Mouse (Mus musculus): ENCODE results near the gene Tnfsf12. TPM values are rescaled to one million over a fixed set of nuclear protein-coding genes. Genes with fewer than 3 reads are reported as not detected.

Gene Tnfsf12
- total and polyA plus RNA-seq, 2 experiments from 2014 or later: 4.5 to 6.2 TPM

- DNase-seq (ENCODE audit: low spot score): peak; percentile 84
- 0 out of 2 replicates have a peak, but pooled peaks have one; percentile 39 for ATAC-seq (ENCODE audit: low FRiP score)
- peak; percentile 85 for TF ChIP-seq CTCF (IDR thresholded peaks at IDR 0.05)
- H3K27me3 ChIP-seq (ENCODE audit: insufficient read depth, low read length): no peaks in the 10 kb centered on the region
- H3K4me3 ChIP-seq (ENCODE audit: low read depth, low read length): 0 out of 2 replicates have a peak within 1 kb of the TSS, but pooled peaks have one; percentile 13
- H3K36me3 ChIP-seq (ENCODE audit: insufficient read depth, low read length): peaks cover 44% of the 10 kb centered on the region
- no peaks in the 10 kb centered on the region for H3K9me3 ChIP-seq (ENCODE audit: low read length)
- peak within 1 kb of the TSS; percentile 14; the same call in 1 of the 2 replicates for H3K27ac ChIP-seq (ENCODE audit: low read depth, low read length)
- 0 out of 2 replicates have a peak, but pooled peaks cover 4% of the 10 kb centered on the region for H3K4me1 ChIP-seq (ENCODE audit: insufficient read depth, low read length)
- 21% methylated on average over 34 of the region's 34 CpGs for WGBS
- peak within 1 kb of the TSS; percentile 36; the same call in 1 of the 2 replicates for H3K4me2 ChIP-seq (ENCODE audit: low read depth, low read length, poor library complexity, severe bottlenecking)
- no peak within 1 kb of the TSS for H3K9ac ChIP-seq (replicated peaks; ENCODE audit: low read length, poor library complexity, severe bottlenecking)
Observed at GRCm38 (mm10) chr11:69655264-69656064, 40.2 kb downstream of the Tnfsf12 start, which contains the start of gene Sox15. Gene Sox15 (plus strand): TSS chr11:69655314.

GRCm38 (mm10) chr11:69654760-69655159 lies 40.9 kb downstream of the Tnfsf12 start:
- 50% methylated on average over 9 of the region's 9 CpGs for WGBS
- Histone ChIP-seq H3K4me3 (ENCODE audit: low read depth, low read length) (no peak overlapping the region), H3K9ac (replicated peaks; ENCODE audit: low read length, poor library complexity, severe bottlenecking) (no peak overlapping the region), H3K9me3 (ENCODE audit: low read length) (no peaks in the 10 kb centered on the region), H3K27me3 (ENCODE audit: insufficient read depth, low read length) (no peaks in the 10 kb centered on the region), H3K27ac (ENCODE audit: low read depth, low read length) (no peak overlapping the region), H3K4me1 (ENCODE audit: insufficient read depth, low read length) (0 out of 2 replicates have a peak, but pooled peaks cover 4% of the 10 kb centered on the region), H3K4me2 (ENCODE audit: low read depth, low read length, poor library complexity, severe bottlenecking) (no peak overlapping the region), H3K36me3 (ENCODE audit: insufficient read depth, low read length) (peaks cover 51% of the 10 kb centered on the region)
- DNase-seq (ENCODE audit: low spot score): no peak
- TF ChIP-seq CTCF (IDR thresholded peaks at IDR 0.05): no peak
- ATAC-seq (ENCODE audit: low FRiP score): no peak

GRCm38 (mm10) chr11:69653399-69653798 lies 42.2 kb downstream of the Tnfsf12 start:
- ATAC-seq (ENCODE audit: low FRiP score) (no peak), DNase-seq (ENCODE audit: low spot score) (no peak)
- 43% methylated on average over 5 of the region's 5 CpGs for WGBS
- Histone ChIP-seq H3K9ac (replicated peaks; ENCODE audit: low read length, poor library complexity, severe bottlenecking) (no peak overlapping the region; the same call in 1 of the 2 replicates), H3K27ac (ENCODE audit: low read depth, low read length) (no peak overlapping the region), H3K27me3 (ENCODE audit: insufficient read depth, low read length) (no peaks in the 10 kb centered on the region), H3K4me3 (ENCODE audit: low read depth, low read length) (no peak overlapping the region), H3K4me1 (ENCODE audit: insufficient read depth, low read length) (0 out of 2 replicates have a peak, but pooled peaks cover 4% of the 10 kb centered on the region), H3K4me2 (ENCODE audit: low read depth, low read length, poor library complexity, severe bottlenecking) (no peak overlapping the region), H3K36me3 (ENCODE audit: insufficient read depth, low read length) (peaks cover 56% of the 10 kb centered on the region), H3K9me3 (ENCODE audit: low read length) (no peaks in the 10 kb centered on the region)
- TF ChIP-seq CTCF (IDR thresholded peaks at IDR 0.05): no peak

- TF ChIP-seq CTCF (IDR thresholded peaks at IDR 0.05): no peak
- Histone ChIP-seq H3K9me3 (ENCODE audit: low read length) (no peaks in the 10 kb centered on the region), H3K4me1 (ENCODE audit: insufficient read depth, low read length) (no peaks in the 10 kb centered on the region), H3K27ac (ENCODE audit: low read depth, low read length) (no peak overlapping the region), H3K36me3 (ENCODE audit: insufficient read depth, low read length) (peaks cover 75% of the 10 kb centered on the region), H3K27me3 (ENCODE audit: insufficient read depth, low read length) (no peaks in the 10 kb centered on the region), H3K9ac (replicated peaks; ENCODE audit: low read length, poor library complexity, severe bottlenecking) (no peak overlapping the region), H3K4me3 (ENCODE audit: low read depth, low read length) (no peak overlapping the region), H3K4me2 (ENCODE audit: low read depth, low read length, poor library complexity, severe bottlenecking) (no peak overlapping the region)
- no peak for ATAC-seq (ENCODE audit: low FRiP score)
- WGBS: 92% methylated on average over 5 of the region's 5 CpGs
- DNase-seq (ENCODE audit: low spot score): no peak
Observed at GRCm38 (mm10) chr11:69645860-69646259, 49.8 kb downstream of the Tnfsf12 start.

MicroRNA genes within 50 kb of the gene (microRNA counts, 519-probe panel; counts per million panel counts)
- microRNA mmu-miR-1934: 528 counts per million, percentile 58 among the panel's probes with 10 or more counts

Small RNA genes within 50 kb of the gene (microRNA-seq; reads per million reads assigned to microRNA genes)
- gene Mir1934 (ENCODE audit: borderline number of aligned reads): 4.4 reads per million, percentile 7 among the genes with 10 or more reads in this experiment

Other genes starting within 250 kb of the Tnfsf12 start
Only the 30 nearest of the 36 such genes appear.
- 9.5 and 12.5 TPM in 2 replicates for gene Dnah2, start 146.7 kb downstream of the Tnfsf12 start, total RNA-seq (2014; rRNA removed)
- 3.9 and 4.1 TPM in 2 replicates for gene Dnah2, start 146.7 kb downstream of the Tnfsf12 start, polyA plus RNA-seq (2015; fragmentation: Nextera tagmentation; extraction: Ambion mirVana)
- gene Efnb3, start 135.6 kb downstream of the Tnfsf12 start, total RNA-seq (2014; rRNA removed): 145 and 155 TPM in 2 replicates
- 151 and 166 TPM in 2 replicates for gene Efnb3, start 135.6 kb downstream of the Tnfsf12 start, polyA plus RNA-seq (2015; fragmentation: Nextera tagmentation; extraction: Ambion mirVana)
- gene Wrap53, start 115.6 kb downstream of the Tnfsf12 start, total RNA-seq (2014; rRNA removed): 15.7 and 16.8 TPM in 2 replicates
- 12.6 and 14.2 TPM in 2 replicates for gene Wrap53, start 115.6 kb downstream of the Tnfsf12 start, polyA plus RNA-seq (2015; fragmentation: Nextera tagmentation; extraction: Ambion mirVana)
- gene Trp53, start 115.5 kb downstream of the Tnfsf12 start, total RNA-seq (2014; rRNA removed): 29.5 and 34.5 TPM in 2 replicates
- 30.3 and 31.9 TPM in 2 replicates for gene Trp53, start 115.5 kb downstream of the Tnfsf12 start, polyA plus RNA-seq (2015; fragmentation: Nextera tagmentation; extraction: Ambion mirVana)
- 145 and 161 TPM in 2 replicates for gene Atp1b2, start 89.9 kb downstream of the Tnfsf12 start, total RNA-seq (2014; rRNA removed)
- 167 and 175 TPM in 2 replicates for gene Atp1b2, start 89.9 kb downstream of the Tnfsf12 start, polyA plus RNA-seq (2015; fragmentation: Nextera tagmentation; extraction: Ambion mirVana)
- not detected in 2 replicates for gene Shbg, start 77.9 kb downstream of the Tnfsf12 start, total RNA-seq (2014; rRNA removed)
- not detected in 2 replicates for gene Shbg, start 77.9 kb downstream of the Tnfsf12 start, polyA plus RNA-seq (2015; fragmentation: Nextera tagmentation; extraction: Ambion mirVana)
- 10.5 and 13.3 TPM in 2 replicates for gene Sat2, start 73.8 kb downstream of the Tnfsf12 start, total RNA-seq (2014; rRNA removed)
- gene Sat2, start 73.8 kb downstream of the Tnfsf12 start, polyA plus RNA-seq (2015; fragmentation: Nextera tagmentation; extraction: Ambion mirVana): 29.6 and 29.9 TPM in 2 replicates
- 76.6 and 84.1 TPM in 2 replicates for gene Fxr2, start 62.9 kb downstream of the Tnfsf12 start, total RNA-seq (2014; rRNA removed)
- 22.5 and 27.2 TPM in 2 replicates for gene Fxr2, start 62.9 kb downstream of the Tnfsf12 start, polyA plus RNA-seq (2015; fragmentation: Nextera tagmentation; extraction: Ambion mirVana)
- gene Sox15, start 40.5 kb downstream of the Tnfsf12 start, total RNA-seq (2014; rRNA removed): 0.27 TPM in 1 of 2 replicates, not detected in the other
- gene Sox15, start 40.5 kb downstream of the Tnfsf12 start, polyA plus RNA-seq (2015; fragmentation: Nextera tagmentation; extraction: Ambion mirVana): 0.19 and 0.20 TPM in 2 replicates
- 224 and 278 TPM in 2 replicates for gene Mpdu1, start 33.2 kb downstream of the Tnfsf12 start, total RNA-seq (2014; rRNA removed)
- 118 and 123 TPM in 2 replicates for gene Mpdu1, start 33.2 kb downstream of the Tnfsf12 start, polyA plus RNA-seq (2015; fragmentation: Nextera tagmentation; extraction: Ambion mirVana)
- 7.2 and 10.3 TPM in 2 replicates for gene Cd68, start 29.7 kb downstream of the Tnfsf12 start, total RNA-seq (2014; rRNA removed)
- gene Cd68, start 29.7 kb downstream of the Tnfsf12 start, polyA plus RNA-seq (2015; fragmentation: Nextera tagmentation; extraction: Ambion mirVana): 10.6 and 11.0 TPM in 2 replicates
- gene Eif4a1, start 23.4 kb downstream of the Tnfsf12 start, total RNA-seq (2014; rRNA removed): 767 and 793 TPM in 2 replicates
- gene Eif4a1, start 23.4 kb downstream of the Tnfsf12 start, polyA plus RNA-seq (2015; fragmentation: Nextera tagmentation; extraction: Ambion mirVana): 501 and 502 TPM in 2 replicates
- 81.7 and 89.2 TPM in 2 replicates for gene Senp3, start 13.8 kb downstream of the Tnfsf12 start, total RNA-seq (2014; rRNA removed)
- gene Senp3, start 13.8 kb downstream of the Tnfsf12 start, polyA plus RNA-seq (2015; fragmentation: Nextera tagmentation; extraction: Ambion mirVana): 70.3 and 74.0 TPM in 2 replicates
- 0.27 and 0.57 TPM in 2 replicates for gene Tnfsf13, start 10.1 kb downstream of the Tnfsf12 start, total RNA-seq (2014; rRNA removed)
- gene Tnfsf13, start 10.1 kb downstream of the Tnfsf12 start, polyA plus RNA-seq (2015; fragmentation: Nextera tagmentation; extraction: Ambion mirVana): 0.96 and 1.1 TPM in 2 replicates
- gene Tnfsfm13, start 249 bp upstream of the Tnfsf12 start, total RNA-seq (2014; rRNA removed): 1.3 and 1.8 TPM in 2 replicates
- 1.2 and 1.9 TPM in 2 replicates for gene Tnfsfm13, start 249 bp upstream of the Tnfsf12 start, polyA plus RNA-seq (2015; fragmentation: Nextera tagmentation; extraction: Ambion mirVana)
- gene Polr2a, start 62.8 kb upstream of the Tnfsf12 start, total RNA-seq (2014; rRNA removed): 16.9 and 25.1 TPM in 2 replicates
- gene Polr2a, start 62.8 kb upstream of the Tnfsf12 start, polyA plus RNA-seq (2015; fragmentation: Nextera tagmentation; extraction: Ambion mirVana): 9.0 and 10.2 TPM in 2 replicates
- gene Slc35g3, start 66.1 kb upstream of the Tnfsf12 start, total RNA-seq (2014; rRNA removed): not detected in 2 replicates
- 0.23 and 0.26 TPM in 2 replicates for gene Slc35g3, start 66.1 kb upstream of the Tnfsf12 start, polyA plus RNA-seq (2015; fragmentation: Nextera tagmentation; extraction: Ambion mirVana)
- 31.5 and 34.3 TPM in 2 replicates for gene Zbtb4, start 70.1 kb upstream of the Tnfsf12 start, total RNA-seq (2014; rRNA removed)
- gene Zbtb4, start 70.1 kb upstream of the Tnfsf12 start, polyA plus RNA-seq (2015; fragmentation: Nextera tagmentation; extraction: Ambion mirVana): 4.4 and 5.0 TPM in 2 replicates
- 1.5 and 1.6 TPM in 2 replicates for gene Chrnb1, start 100.1 kb upstream of the Tnfsf12 start, total RNA-seq (2014; rRNA removed)
- gene Chrnb1, start 100.1 kb upstream of the Tnfsf12 start, polyA plus RNA-seq (2015; fragmentation: Nextera tagmentation; extraction: Ambion mirVana): 1.1 TPM in 2 replicates
- gene Fgf11, start 106.0 kb upstream of the Tnfsf12 start, total RNA-seq (2014; rRNA removed): 12.7 and 16.4 TPM in 2 replicates
- 2.6 and 2.8 TPM in 2 replicates for gene Fgf11, start 106.0 kb upstream of the Tnfsf12 start, polyA plus RNA-seq (2015; fragmentation: Nextera tagmentation; extraction: Ambion mirVana)
- 0.16 TPM in 1 of 2 replicates, not detected in the other for gene Tmem102, start 109.8 kb upstream of the Tnfsf12 start, total RNA-seq (2014; rRNA removed)
- gene Tmem102, start 109.8 kb upstream of the Tnfsf12 start, polyA plus RNA-seq (2015; fragmentation: Nextera tagmentation; extraction: Ambion mirVana): 0.80 and 0.94 TPM in 2 replicates
- not detected in 2 replicates for gene Gm39566, start 119.4 kb upstream of the Tnfsf12 start, total RNA-seq (2014; rRNA removed)
- not detected in 2 replicates for gene Gm39566, start 119.4 kb upstream of the Tnfsf12 start, polyA plus RNA-seq (2015; fragmentation: Nextera tagmentation; extraction: Ambion mirVana)
- not detected in 2 replicates for gene Spem2, start 122.6 kb upstream of the Tnfsf12 start, total RNA-seq (2014; rRNA removed)
- gene Spem2, start 122.6 kb upstream of the Tnfsf12 start, polyA plus RNA-seq (2015; fragmentation: Nextera tagmentation; extraction: Ambion mirVana): not detected in 2 replicates
- 0.93 TPM in 1 of 2 replicates, not detected in the other for gene Spem1, start 126.3 kb upstream of the Tnfsf12 start, total RNA-seq (2014; rRNA removed)
- gene Spem1, start 126.3 kb upstream of the Tnfsf12 start, polyA plus RNA-seq (2015; fragmentation: Nextera tagmentation; extraction: Ambion mirVana): 0.20 and 0.27 TPM in 2 replicates
- 117 and 137 TPM in 2 replicates for gene Nlgn2, start 141.9 kb upstream of the Tnfsf12 start, total RNA-seq (2014; rRNA removed)
- 21.0 and 23.5 TPM in 2 replicates for gene Nlgn2, start 141.9 kb upstream of the Tnfsf12 start, polyA plus RNA-seq (2015; fragmentation: Nextera tagmentation; extraction: Ambion mirVana)
- gene Tmem256, start 142.7 kb upstream of the Tnfsf12 start, total RNA-seq (2014; rRNA removed): 95.5 and 103 TPM in 2 replicates
- 349 and 370 TPM in 2 replicates for gene Tmem256, start 142.7 kb upstream of the Tnfsf12 start, polyA plus RNA-seq (2015; fragmentation: Nextera tagmentation; extraction: Ambion mirVana)
- gene Plscr3, start 150.5 kb upstream of the Tnfsf12 start, total RNA-seq (2014; rRNA removed): 24.1 and 26.6 TPM in 2 replicates
- gene Plscr3, start 150.5 kb upstream of the Tnfsf12 start, polyA plus RNA-seq (2015; fragmentation: Nextera tagmentation; extraction: Ambion mirVana): 33.5 and 35.0 TPM in 2 replicates
- not detected in 2 replicates for gene Tnk1, start 162.9 kb upstream of the Tnfsf12 start, total RNA-seq (2014; rRNA removed)
- 0.16 TPM in 2 replicates for gene Tnk1, start 162.9 kb upstream of the Tnfsf12 start, polyA plus RNA-seq (2015; fragmentation: Nextera tagmentation; extraction: Ambion mirVana)
- gene Tmem95, start 182.2 kb upstream of the Tnfsf12 start, total RNA-seq (2014; rRNA removed): not detected in 2 replicates
- gene Tmem95, start 182.2 kb upstream of the Tnfsf12 start, polyA plus RNA-seq (2015; fragmentation: Nextera tagmentation; extraction: Ambion mirVana): not detected in 2 replicates
- gene Kctd11, start 185.6 kb upstream of the Tnfsf12 start, total RNA-seq (2014; rRNA removed): 0.93 and 1.6 TPM in 2 replicates
- gene Kctd11, start 185.6 kb upstream of the Tnfsf12 start, polyA plus RNA-seq (2015; fragmentation: Nextera tagmentation; extraction: Ambion mirVana): 0.57 and 0.92 TPM in 2 replicates

All from midbrain, postnatal 0 days (tissue).